Mouse (Mus musculus): ENCODE results near the gene Cep85l. TPM values are rescaled to one million over a fixed set of nuclear protein-coding genes. Genes with fewer than 3 reads are reported as not detected.

The Cep85l gene
- polyA plus RNA-seq, 1 experiment, result 5.4 TPM

DNA sequence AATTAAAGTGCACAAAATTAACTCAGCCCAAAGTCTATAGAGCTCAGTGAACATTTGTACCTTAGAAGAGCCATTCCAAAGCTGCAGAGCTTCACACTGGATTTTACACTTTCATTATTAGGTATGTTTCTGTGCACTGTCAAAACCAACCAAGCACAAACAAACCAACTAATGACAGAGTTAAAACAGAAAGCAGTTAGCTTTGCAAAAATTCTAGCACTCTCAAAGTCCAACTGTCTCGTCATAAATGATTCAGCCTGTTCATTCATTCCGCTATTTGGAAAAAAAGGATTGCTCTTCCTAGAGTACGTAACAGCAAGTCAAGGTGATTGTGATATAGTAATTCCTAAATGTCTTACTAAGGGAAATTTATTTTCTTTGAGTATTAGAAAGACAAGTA lies 20.7 kb downstream of the Cep85l start:
- Histone ChIP-seq H3K4me3 (replicated peaks; ENCODE audit: control insufficient read depth, low read depth, low read length) (no peak overlapping the region), H3K27ac (ENCODE audit: control insufficient read depth, insufficient read depth, low read depth, low read length, poor library complexity) (no peak overlapping the region), H3K4me1 (ENCODE audit: control insufficient read depth, insufficient read depth, low read length) (no peaks in the 10 kb centered on the region)
- 93% methylated on average over 3 of the region's 3 CpGs for WGBS
- no peak for TF ChIP-seq CTCF (IDR thresholded peaks at IDR 0.05; ENCODE audit: control insufficient read depth, insufficient read depth, low read length)
- TF ChIP-seq POLR2A (IDR thresholded peaks at IDR 0.05; ENCODE audit: borderline replicate concordance, control insufficient read depth, low read depth, low read length), result no peak

DNA sequence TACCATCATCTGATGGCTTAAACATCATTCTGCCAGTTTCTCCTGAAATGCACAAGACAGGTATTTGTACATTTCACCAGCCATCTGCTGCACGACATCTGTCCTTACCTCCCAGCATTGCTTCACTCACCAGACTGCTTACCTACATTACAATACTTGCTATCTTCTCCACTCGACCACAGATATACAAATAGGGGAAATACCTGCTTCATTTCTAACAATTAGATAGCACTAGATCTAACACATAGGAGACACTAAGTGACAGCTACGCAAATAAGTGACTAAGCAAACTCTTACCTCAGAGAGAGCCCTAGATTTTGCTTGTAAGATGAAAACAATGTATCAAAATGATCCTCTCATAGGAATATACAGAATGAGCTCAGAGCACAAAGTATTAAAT lies 26.1 kb downstream of the Cep85l start:
- 72% methylated on average over 3 of the region's 3 CpGs for WGBS
- TF ChIP-seq CTCF (IDR thresholded peaks at IDR 0.05; ENCODE audit: control insufficient read depth, insufficient read depth, low read length) (no peak), POLR2A (IDR thresholded peaks at IDR 0.05; ENCODE audit: borderline replicate concordance, control insufficient read depth, low read depth, low read length) (no peak)
- H3K4me1 ChIP-seq (ENCODE audit: control insufficient read depth, insufficient read depth, low read length), result no peaks in the 10 kb centered on the region
- no peak overlapping the region for H3K27ac ChIP-seq (ENCODE audit: control insufficient read depth, insufficient read depth, low read depth, low read length, poor library complexity)
- H3K4me3 ChIP-seq (replicated peaks; ENCODE audit: control insufficient read depth, low read depth, low read length), result no peak overlapping the region

DNA sequence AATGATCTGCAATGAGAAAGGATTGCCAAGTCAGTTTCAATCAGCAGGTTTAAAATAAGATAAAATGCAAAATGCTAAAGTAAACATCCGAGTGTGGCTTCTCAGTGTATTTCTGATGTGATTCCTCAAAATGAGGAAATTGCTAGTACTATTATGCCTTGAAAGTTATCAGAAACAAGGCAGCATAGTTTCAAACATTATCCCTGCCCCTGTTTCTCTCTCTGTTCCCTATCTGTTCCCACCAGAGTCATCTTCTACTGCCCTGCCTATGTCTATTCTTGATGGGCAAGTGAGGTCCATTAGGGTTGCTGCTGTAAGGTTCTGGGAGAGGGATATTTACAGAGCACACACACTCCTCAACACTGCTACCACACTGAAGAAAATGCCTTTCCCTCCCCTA lies 30.5 kb downstream of the Cep85l start:
- no peak overlapping the region for H3K4me3 ChIP-seq (replicated peaks; ENCODE audit: control insufficient read depth, low read depth, low read length)
- no peaks in the 10 kb centered on the region for H3K4me1 ChIP-seq (ENCODE audit: control insufficient read depth, insufficient read depth, low read length)
- WGBS, result 62% methylated on average over 1 of the region's 1 CpGs
- TF ChIP-seq POLR2A (IDR thresholded peaks at IDR 0.05; ENCODE audit: borderline replicate concordance, control insufficient read depth, low read depth, low read length) (no peak), CTCF (IDR thresholded peaks at IDR 0.05; ENCODE audit: control insufficient read depth, insufficient read depth, low read length) (no peak)
- H3K27ac ChIP-seq (ENCODE audit: control insufficient read depth, insufficient read depth, low read depth, low read length, poor library complexity), result no peak overlapping the region

DNA sequence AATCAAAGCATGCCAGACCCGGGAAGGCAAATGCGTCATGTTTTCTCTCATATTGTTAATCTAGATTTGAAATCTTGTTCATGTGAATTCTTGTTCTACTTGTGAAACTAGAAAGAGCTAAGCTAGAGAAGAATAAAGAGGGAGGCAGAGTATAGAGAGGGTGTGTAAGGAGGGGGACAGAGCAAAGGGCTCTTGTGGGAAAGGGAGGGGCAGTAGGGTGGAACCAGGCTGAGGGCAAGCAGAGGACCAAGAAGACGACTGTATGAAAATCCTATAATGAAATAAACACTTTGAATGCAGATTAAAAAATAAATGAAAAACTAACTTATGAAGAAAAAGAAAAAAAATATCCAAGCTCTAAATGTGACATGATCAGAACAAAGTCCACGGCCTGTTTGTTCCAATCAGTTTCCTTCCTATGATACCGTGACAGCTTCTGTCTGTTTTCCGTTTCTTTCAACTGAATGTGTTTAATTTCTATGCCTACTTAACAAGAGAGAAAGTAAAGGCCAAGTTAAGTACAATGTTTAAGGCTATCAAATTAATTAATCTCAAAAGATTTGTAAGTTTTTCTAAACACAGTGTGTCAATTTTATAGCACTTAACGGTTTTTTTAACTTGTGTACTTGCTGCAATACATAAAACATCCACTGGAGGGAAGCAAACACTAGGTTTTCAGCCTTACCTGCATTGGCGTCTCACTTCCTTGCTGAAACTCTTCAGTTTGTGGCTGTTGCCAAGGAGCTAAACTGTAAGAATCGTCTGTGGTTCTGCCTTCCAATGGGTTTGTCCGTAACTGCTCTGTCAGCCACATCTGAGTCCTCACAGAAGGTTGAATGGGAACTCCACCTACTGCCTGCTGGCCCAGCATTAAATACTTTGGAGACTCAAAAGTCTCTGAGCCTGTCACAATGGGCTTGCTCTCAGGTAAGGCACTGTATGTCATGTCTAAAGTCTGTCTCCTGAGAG lies 31.7 kb downstream of the Cep85l start:
- Histone ChIP-seq H3K4me3 (replicated peaks; ENCODE audit: control insufficient read depth, low read depth, low read length) (no peak overlapping the region), H3K27ac (ENCODE audit: control insufficient read depth, insufficient read depth, low read depth, low read length, poor library complexity) (no peak overlapping the region), H3K4me1 (ENCODE audit: control insufficient read depth, insufficient read depth, low read length) (no peaks in the 10 kb centered on the region)
- WGBS, result 51% methylated on average over 10 of the region's 10 CpGs
- peak; percentile 34; the same call in 1 of the 2 replicates for TF ChIP-seq CTCF (IDR thresholded peaks at IDR 0.05; ENCODE audit: control insufficient read depth, insufficient read depth, low read length)
- TF ChIP-seq POLR2A (IDR thresholded peaks at IDR 0.05; ENCODE audit: borderline replicate concordance, control insufficient read depth, low read depth, low read length), result no peak

- TF ChIP-seq POLR2A (IDR thresholded peaks at IDR 0.05; ENCODE audit: borderline replicate concordance, control insufficient read depth, low read depth, low read length), result no peak
- no peak for TF ChIP-seq CTCF (IDR thresholded peaks at IDR 0.05; ENCODE audit: control insufficient read depth, insufficient read depth, low read length)
- no peak overlapping the region for H3K27ac ChIP-seq (ENCODE audit: control insufficient read depth, insufficient read depth, low read depth, low read length, poor library complexity)
- 77% methylated on average over 5 of the region's 5 CpGs for WGBS
Measured at GRCm38 (mm10) chr10:53346916-53347315, 32.8 kb downstream of the Cep85l start.

DNA sequence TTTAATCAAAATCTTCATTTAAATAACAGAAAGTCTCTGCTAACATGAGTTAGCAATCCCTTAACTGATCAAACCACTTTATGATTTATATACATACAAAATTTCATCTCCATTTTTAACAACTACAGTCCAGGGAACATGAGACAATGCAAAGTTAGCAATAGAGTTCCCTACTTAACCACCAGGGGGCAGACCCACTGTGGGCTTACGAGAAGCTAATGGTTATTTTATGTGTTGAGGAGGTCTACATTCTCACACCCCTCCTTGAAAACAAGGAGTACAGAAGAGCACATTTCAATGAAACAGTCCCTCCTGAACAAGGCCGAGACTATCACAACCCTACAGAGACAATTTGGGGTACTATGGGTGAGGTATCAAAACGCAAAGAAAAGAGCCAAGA lies 33.2 kb downstream of the Cep85l start:
- no peaks in the 10 kb centered on the region for H3K4me1 ChIP-seq (ENCODE audit: control insufficient read depth, insufficient read depth, low read length)
- no peak overlapping the region for H3K27ac ChIP-seq (ENCODE audit: control insufficient read depth, insufficient read depth, low read depth, low read length, poor library complexity)
- 54% methylated on average over 3 of the region's 3 CpGs for WGBS
- no peak overlapping the region for H3K4me3 ChIP-seq (replicated peaks; ENCODE audit: control insufficient read depth, low read depth, low read length)
- TF ChIP-seq POLR2A (IDR thresholded peaks at IDR 0.05; ENCODE audit: borderline replicate concordance, control insufficient read depth, low read depth, low read length), result no peak
- TF ChIP-seq CTCF (IDR thresholded peaks at IDR 0.05; ENCODE audit: control insufficient read depth, insufficient read depth, low read length), result no peak

More at GRCm38 (mm10) chr10:53346916-53347315, 32.8 kb downstream of the Cep85l start:
- Histone ChIP-seq H3K4me3 (replicated peaks; ENCODE audit: control insufficient read depth, low read depth, low read length) (no peak overlapping the region), H3K4me1 (ENCODE audit: control insufficient read depth, insufficient read depth, low read length) (no peaks in the 10 kb centered on the region)

DNA sequence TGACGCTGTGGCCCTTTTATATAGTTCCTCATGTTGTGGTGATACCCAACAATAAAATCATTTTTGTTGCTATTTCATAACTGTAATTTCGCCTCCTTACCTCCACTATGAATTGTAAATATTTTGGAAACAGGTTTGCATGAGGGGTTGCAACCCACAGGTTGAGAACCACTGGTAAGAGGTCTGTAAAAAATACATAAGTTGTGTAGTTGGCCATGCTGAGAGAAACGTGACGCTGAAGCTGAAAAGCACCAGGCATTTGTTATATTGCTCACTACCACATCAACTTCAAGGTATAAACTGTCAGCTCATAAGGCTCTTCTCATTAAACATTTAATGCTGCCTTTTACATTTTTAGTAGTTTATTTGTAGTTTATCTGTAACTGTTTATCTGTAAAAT lies 34.2 kb downstream of the Cep85l start:
- no peak overlapping the region for H3K27ac ChIP-seq (ENCODE audit: control insufficient read depth, insufficient read depth, low read depth, low read length, poor library complexity)
- TF ChIP-seq POLR2A (IDR thresholded peaks at IDR 0.05; ENCODE audit: borderline replicate concordance, control insufficient read depth, low read depth, low read length) (no peak), CTCF (IDR thresholded peaks at IDR 0.05; ENCODE audit: control insufficient read depth, insufficient read depth, low read length) (no peak)
- no peaks in the 10 kb centered on the region for H3K4me1 ChIP-seq (ENCODE audit: control insufficient read depth, insufficient read depth, low read length)
- 75% methylated on average over 4 of the region's 4 CpGs for whole genome bisulfite sequencing
- H3K4me3 ChIP-seq (replicated peaks; ENCODE audit: control insufficient read depth, low read depth, low read length), result no peak overlapping the region

DNA sequence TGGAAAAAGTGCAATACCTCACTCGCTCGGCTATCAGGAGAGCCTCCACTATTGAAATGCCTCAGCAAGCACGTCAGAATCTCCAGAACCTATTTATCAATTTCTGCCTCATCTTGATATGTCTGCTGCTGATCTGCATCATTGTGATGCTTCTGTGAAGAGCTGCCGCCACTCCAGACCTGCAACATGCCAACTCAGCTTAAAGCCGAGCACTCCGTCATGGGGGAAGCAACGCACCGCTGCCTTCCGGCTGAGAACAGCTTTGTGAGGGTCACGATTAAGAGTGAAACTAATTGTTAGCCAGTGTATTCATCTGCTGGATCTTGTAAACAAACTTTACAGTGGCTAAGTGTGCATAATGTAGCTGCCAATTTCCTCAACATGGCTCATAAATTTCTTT lies 35.9 kb downstream of the Cep85l start:
- no peaks in the 10 kb centered on the region for H3K4me1 ChIP-seq (ENCODE audit: control insufficient read depth, insufficient read depth, low read length)
- 85% methylated on average over 10 of the region's 10 CpGs for WGBS
- TF ChIP-seq CTCF (IDR thresholded peaks at IDR 0.05; ENCODE audit: control insufficient read depth, insufficient read depth, low read length), result no peak
- TF ChIP-seq POLR2A (IDR thresholded peaks at IDR 0.05; ENCODE audit: borderline replicate concordance, control insufficient read depth, low read depth, low read length), result no peak

More for the DNA sequence above, 35.9 kb downstream of the Cep85l start:
- H3K4me3 ChIP-seq (replicated peaks; ENCODE audit: control insufficient read depth, low read depth, low read length), result no peak overlapping the region
- H3K27ac ChIP-seq (ENCODE audit: control insufficient read depth, insufficient read depth, low read depth, low read length, poor library complexity), result no peak overlapping the region

Measured in bone marrow, adult 2 months (tissue).